Mouse (Mus musculus) embryo, embryonic 10 days (tissue): Measurements from ENCODE around the gene Icam4.
A peak's percentile ranks its signal among the peaks of the same experiment; 100 is the strongest.

Experiments
- DNase-seq: peaks from one replicate; pipeline ENCODE4 v3.0.0-alpha.2; 2015; ENCODE audit warnings: low spot score

The Icam4 gene

DNA sequence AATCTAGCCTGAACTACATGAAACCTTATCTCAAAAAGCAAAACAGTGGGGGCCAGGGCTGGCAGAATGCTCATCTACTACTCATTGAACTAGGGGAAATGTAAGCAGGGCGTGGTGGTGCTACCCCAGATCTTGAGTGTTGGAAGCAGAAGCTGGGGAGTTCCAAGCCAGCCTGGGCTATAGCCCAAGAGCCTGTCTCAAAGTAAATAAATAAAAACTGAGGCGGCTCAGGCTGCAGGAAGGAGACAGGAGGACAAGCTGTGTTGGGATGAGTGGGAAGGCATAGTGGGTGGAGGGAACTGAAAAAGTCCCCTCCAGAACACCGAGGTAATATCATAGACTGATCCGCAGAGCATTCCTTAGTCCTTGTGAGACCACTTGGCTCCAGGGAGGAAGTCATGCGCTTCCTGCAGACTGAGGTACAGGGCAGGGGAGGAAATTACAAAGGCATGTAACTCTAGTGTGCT is 17.3 kb upstream of the Icam4 start:
- DNase-seq = no peak

DNA sequence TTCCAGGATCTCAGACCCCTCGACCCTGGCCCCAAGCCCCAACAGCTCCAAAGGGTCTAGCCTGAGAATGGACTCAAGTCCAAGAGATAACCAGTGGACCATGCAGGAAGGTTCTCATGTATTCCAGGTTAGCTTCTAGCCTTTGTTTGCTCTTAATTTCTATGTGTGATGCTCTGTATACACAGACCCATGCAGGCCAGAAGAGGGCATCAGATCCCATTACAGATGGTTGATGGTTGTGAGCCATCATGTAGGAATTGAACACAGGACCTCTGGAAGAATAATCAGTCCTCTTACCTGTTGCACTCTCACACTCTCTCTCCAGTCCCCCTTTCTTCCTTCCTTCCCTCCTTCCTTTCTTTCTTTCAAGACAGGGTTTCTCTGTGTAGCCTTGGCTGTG is 16.8 kb upstream of the Icam4 start:
- DNase-seq = no peak

DNA sequence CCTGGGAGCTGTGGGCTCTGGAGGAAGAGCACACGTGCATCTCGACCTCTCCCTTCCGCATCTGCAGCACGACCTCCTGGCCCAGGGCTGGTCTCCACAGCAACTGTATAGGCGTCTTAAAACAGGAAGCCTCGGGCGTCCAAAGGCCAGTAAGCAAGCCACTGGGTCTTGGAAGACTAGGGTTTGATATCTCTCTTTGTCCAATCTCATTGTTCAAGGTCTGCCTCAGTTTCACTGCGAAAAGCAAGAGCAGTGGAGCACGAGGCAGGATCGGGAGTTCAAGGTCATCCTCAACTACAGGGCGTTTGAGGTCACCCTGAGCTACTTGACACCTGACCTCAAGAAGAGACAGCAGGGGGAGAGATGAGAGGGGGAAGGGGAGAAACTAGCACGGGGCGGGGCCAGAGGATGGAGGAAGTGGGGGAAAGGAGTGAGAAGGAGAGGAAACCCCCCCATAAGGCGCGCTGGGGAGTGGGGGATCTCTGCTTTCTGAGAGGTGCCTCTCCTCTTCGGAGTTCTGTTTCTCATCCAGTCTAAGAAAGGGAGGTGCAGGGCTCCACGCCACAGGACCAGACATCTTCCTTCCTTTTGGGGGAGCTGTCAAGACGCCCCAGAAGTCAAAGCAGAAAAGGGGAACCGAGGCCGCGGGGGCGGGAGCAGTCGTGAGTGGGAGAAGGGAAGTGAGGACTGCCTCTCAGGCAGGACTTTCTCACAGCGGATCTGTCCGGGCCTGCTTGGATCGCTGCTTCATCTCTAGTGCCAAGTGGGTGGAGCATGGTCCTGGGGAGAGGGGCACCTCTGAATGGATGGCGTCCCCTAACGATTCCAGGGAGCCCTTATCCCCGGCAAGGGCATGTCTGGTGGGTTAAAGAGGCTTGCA is 14.2 kb upstream of the Icam4 start:
- DNase-seq = no peak

DNA sequence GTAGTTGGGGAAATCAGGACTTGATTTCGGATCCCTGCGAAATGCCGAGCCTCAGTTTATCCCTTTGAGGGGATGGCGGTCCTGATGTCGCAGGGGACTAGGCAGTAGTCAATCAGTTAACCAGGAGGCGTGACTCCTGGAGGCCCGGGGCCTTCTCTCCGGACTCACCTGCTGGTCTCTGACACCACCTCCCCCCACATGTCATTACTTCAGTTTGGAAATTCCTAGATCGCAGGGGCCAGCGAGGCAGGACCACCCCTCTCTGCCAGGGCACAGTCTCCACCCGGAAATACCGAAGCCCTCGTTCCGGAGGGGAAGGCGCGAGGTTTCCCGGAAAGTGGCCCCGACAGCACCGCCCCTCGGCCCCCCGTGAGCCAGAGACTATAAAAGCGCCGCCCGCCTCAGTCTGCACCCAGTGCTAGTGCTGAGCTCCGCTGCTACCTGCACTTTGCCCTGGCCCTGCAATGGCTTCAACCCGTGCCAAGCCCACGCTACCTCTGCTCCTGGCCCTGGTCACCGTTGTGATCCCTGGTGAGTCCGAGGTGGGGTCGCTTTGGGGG is 13.5 kb upstream of the Icam4 start, which contains the start of gene Icam1:
Gene Icam1 (plus strand): TSS at position 415 of the 560 bp plus-strand sequence.
- DNase-seq = no peak

DNA sequence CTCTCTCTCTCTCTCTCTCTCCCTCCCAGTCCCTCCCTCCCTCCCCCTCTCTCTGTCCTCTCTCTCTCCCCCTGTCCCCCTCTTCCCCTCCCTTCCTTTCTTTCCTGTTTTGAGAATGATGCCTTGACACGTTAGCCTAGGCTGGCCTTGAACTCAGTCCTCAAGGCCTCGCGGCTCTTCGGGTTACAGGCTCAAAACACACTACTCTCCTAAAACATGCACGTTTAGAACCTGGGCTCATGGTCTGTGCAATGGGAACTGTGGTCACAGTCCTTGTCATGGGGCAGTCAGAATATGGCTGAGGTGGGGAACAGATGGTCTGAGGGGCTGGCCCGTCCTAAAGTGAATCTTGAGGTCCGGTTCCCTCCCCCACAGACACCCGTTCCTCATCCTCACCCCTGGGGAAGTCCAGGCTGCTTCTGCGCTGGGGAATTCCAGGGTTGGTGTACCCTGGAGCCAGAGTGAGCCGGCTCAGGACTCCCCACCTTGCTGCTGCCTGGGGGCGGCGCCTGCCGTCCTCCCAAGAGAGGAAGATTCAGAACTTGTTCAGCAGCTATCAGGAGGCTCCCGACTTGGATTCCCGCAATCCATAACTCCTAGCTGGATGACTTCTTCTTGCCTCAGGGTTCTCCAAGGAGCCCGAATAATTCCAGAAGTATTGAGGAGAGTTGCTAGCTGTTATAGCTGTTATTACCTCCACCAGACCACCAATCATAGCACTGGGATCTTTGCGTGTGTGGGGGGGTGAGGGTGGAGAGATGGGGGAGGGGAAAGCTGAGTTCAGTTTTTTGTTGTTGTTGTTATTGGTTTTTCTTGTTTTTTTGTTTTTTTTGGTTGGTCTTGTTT is 12.6 kb upstream of the Icam4 start:
- DNase-seq = no peak

DNA sequence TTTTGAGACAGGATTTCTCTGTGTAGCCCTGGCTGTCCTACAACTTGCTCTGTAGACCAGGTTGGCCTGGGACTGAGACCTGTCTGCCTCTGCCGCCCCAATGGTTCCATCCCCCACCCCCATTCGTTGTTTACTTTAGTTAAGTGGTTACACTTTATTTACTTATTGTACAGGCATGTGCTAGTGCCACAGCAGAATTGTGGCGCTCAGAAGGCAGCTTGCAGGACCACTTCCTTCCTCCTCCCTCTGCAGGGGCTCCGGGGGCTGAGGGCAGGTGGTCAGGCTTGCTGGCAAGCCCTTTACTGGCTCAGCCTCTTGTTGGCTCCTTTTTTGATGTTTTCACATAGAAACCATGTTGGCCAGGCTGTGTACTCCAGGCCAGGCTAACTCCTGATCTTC is 12.0 kb upstream of the Icam4 start:
- no peak for DNase-seq

DNA sequence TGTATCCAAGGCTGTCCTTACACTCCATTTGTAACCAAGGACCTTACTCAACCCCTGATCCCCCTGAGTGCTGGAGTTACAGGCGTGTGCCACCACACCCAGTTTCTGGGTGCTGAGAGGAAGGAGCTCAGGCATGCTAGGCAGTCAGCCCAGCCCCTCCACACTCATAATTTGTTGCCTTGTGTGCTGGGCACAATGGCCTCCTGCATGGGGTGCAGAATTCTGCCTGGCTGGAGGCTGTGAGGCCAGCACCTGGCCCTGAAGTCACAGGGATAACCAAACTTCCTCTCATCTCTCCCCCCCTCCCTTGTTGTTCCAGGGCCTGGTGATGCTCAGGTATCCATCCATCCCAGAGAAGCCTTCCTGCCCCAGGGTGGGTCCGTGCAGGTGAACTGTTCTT is 10.6 kb upstream of the Icam4 start:
- DNase-seq = no peak

DNA sequence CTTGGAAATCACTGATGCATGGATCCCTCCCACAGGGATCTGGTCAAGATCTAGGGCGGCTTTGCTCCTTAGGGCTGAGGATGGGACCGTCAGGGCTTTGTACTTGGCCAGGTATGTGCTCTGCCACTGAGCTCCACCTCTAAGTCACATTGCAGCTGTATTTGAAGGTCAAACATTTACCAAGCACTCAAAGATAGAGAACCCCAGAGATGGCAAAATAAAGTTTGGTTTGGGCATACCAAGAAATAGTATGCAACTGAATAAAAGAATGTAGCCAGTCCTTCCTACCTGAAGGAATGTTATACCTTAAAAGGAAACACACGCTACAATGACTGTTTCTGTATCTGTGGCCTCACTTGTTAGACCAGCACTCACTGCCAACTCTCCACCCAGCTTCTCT is 7.8 kb upstream of the Icam4 start:
- DNase-seq = no peak

DNA sequence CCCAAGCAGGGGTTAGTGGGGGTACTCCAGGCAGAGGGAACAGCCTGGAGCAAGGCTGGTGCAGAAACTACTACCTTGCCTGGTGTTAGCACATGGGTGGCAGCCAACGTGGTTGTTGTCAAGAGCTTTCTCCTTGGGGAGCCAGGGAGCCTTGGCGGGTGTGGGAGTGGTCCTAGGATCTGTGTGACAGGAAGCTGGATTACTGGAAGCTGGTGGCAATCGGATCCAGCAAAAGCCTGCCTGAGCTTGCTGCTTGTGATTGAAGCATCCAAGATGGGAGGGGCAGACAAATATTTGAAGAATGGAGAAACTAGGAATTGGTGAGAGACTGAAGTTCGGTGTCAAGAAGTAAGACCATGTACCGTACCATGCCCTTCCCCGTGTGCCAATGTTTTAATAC is 6.9 kb upstream of the Icam4 start:
- DNase-seq = no peak

DNA sequence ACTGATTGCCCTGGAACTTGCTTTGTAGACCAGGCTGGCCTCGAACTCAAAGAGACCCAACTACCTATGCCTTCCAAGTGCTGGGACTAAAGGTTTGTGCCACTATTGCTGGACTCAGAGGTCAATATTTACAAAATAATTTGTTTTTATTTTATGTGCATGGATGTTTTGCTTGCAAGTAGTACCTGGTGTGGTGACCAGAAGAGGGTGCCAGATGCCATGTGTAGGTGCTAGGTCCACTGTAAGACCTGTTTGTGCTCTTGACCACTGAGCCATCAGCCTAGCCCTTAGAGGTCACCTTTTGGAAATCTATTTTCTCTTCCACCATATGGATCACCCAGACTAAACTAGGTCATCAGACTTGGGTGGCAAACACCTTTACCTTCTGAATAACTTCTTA is 6.4 kb upstream of the Icam4 start:
- DNase-seq = no peak

DNA sequence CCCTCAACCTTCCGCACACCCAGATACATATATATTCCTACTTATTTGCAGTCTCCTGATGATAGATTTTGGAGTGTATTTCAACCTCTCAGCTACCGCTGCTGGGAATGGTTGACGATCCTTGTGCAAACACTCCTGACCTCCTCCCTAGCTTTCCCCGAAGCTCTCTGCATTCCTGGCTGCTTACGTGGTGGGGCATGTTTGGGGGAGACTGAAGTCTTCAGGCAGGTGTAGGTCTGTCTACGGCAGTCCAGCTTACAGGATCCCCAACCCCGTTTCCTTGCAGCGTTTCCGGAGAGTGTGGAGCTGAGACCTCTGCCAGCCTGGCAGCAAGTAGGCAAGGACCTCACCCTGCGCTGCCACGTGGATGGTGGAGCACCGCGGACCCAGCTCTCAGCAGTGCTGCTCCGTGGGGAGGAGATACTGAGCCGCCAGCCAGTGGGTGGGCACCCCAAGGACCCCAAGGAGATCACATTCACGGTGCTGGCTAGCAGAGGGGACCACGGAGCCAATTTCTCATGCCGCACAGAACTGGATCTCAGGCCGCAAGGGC is 3.8 kb upstream of the Icam4 start:
- DNase-seq = no peak

DNA sequence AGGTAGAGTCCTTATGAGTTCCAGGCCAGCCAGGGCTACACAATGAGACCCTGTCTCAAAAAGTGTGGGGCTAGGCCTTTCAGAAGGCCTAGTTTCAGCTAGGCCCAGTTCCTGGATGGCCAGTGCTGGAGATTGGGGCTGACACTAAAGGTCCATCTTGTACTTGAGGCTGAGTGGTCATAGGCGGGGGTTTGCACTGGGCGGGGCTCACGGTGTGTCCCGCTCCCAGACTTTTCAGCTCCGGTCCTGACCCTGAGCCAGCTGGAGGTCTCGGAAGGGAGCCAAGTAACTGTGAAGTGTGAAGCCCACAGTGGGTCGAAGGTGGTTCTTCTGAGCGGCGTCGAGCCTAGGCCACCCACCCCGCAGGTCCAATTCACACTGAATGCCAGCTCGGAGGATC is 2.3 kb upstream of the Icam4 start:
- DNase-seq = no peak

DNA sequence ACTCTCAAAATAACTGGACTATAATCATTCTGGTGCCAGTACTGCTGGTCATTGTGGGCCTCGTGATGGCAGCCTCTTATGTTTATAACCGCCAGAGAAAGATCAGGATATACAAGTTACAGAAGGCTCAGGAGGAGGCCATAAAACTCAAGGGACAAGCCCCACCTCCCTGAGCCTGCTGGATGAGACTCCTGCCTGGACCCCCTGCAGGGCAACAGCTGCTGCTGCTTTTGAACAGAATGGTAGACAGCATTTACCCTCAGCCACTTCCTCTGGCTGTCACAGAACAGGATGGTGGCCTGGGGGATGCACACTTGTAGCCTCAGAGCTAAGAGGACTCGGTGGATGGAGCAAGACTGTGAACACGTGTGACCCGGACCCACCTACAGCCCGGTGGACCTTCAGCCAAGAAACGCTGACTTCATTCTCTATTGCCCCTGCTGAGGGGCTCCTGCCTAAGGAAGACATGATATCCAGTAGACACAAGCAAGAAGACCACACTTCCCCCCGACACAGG is 1.3 kb upstream of the Icam4 start:
- DNase-seq = no peak

DNA sequence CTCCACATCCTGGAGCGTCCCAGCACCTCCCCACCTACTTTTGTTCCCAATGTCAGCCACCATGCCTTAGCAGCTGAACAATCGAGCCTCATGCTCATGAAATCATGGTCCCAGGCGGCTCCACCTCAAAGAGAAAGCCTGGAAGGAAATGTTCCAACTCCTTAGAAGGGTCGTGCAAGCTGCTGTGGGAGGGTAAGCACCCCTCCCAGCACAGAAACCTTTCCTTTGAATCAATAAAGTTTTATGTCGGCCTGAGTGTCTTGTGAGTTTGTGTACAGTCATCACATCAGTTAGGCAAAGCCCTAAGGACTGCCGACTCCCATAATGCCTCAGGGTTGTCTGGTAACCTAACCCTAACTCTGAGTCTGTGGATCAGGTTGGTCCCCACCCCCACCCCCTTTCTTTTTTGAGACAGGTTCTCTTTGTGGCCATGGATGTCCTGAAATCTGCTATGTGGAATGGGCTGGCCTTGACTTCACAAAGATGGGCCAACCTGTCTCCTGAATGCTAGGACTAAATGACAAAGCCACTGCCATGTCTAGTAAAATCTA is 538 bp upstream of the Icam4 start:
- DNase-seq = no peak

DNA sequence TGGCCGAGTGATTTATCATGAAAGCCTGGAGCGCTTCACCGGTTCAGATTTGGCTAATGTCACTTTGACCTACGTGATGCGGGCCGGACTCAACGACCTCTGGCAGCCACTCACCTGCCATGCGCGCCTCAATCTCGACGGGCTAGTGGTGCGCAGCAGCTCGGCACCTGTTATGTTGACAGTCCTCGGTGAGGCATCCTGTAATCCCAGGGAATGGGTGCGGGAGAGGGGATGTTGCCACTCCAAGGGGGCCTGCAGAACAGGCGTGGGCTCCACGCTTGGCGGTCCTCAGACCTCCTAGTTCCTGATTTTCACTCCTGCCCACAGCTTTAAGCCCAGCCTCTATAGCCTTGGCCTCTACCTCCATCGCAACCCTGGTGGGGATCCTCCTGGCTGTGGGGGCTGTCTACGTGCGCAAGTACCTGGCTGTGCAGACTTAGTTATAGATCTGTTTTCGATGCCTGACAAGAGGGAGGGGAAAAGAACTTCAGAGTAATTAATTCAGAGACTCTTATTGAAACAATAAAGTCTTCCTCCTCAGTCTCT is 955 bp downstream of the Icam4 start:
- no peak for DNase-seq

DNA sequence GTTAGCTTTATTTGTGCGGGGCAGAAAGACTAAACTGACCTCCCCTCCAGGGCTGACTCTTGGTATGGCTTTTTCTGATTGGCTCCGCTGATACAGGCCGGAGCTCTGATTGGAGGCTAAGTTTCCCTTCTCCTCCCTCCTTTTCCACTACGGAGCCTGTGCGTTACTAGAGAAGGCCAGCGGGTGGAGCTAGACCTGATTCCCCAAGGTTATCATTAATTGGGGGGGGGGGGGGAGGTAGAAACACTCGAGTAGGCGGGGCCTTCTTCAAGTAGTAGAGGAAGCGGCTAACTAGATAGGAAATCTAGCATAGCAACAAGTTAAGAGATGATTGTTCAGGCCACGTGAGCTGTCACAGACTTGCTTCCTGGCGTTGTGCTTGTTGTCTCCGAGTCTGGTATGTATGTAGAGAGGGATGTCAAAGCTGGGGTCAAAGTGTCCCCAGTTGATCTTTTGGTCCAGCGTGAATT is 1.6 kb downstream of the Icam4 start:
- peak; percentile 94 for DNase-seq

DNA sequence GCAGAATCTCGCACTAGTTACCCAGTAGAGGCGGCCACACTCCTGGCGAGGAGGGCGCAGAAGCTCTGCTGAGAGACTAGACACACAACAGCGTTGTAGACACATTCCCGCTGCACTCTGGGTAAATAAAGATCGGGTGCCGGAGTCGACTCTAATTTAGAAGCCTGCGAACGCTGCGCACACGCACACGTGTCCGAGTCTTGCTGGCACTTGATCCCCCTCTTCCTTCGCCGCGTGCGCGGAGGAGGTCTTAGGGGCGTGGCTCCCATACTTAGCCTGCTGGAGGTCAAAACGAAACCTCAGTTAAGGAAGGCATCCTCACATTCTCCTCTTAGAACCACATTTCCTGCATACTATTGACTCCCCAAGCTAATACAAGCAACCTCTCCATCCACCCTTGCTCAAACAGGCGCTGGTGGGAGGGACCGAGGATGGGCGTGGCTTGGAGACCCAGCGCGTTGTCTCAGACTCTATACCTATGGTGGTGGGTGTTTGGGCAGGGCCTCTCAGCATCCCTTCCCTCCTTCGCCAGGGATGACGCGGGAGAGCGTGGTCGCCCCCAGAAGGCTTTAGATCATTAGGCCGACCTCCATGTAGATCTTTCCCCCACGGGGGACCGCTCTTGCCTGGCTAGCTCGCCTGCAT is 2.2 kb downstream of the Icam4 start:
- peak; percentile 60 for DNase-seq

DNA sequence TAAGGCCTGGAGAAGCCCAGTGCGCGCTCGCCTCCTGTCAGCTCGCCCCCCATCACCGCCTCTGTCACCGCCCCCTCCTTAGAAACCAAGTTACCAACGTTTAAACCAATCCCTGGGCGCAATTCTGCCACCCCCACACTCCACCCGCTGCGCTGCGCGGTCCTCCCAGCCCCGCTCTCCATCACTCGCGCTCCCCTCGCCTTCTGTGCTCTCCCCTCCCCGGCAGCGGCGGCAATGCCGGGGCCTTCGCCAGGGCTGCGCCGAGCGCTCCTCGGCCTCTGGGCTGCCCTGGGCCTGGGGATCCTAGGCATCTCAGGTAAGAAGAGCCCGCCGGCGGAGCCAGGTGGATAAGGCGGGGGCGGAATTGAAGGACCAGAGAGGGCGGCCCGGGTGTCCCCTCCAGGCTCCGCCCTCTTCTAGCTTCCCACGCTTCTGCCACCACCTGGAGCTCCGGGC is 2.8 kb downstream of the Icam4 start, which contains the start of gene Icam5:
Gene Icam5 (plus strand): TSS at position 178 of the 456 bp plus-strand sequence.
- DNase-seq = no peak

DNA sequence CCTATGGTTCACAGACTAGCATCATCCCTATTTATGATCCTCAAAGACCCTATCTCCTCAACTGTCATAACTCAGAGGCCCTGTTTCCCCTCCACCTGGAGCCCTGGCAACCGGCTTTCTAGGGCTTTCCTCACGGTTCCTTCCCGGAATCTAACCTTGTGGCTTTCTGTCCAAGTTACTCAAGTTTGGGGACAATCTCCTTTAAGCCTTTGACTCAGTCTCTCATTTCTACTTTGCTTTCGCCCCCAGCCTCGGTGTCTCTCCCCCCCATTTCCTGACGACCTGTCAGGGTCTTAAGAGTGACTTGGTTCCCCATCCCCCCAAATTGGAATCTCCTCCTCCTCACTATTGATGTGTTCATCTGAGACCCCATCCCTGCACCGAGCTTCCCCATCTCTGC is 3.3 kb downstream of the Icam4 start:
- DNase-seq = no peak

DNA sequence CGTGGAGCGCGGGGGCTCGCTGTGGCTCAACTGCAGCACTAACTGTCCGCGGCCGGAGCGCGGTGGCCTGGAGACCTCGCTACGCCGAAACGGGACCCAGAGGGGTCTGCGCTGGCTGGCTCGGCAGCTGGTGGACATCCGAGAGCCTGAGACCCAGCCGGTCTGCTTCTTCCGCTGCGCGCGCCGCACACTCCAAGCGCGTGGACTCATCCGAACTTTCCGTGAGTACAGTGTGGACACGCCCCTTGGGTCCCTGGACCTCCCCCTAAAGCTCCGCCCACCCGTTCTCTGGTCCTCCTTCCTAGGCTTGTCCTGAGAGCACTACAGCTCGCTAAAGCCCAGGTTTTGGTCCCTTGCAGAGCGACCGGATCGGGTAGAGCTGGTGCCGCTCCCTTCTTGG is 4.0 kb downstream of the Icam4 start:
- DNase-seq = peak; percentile 89
